Mouse (Mus musculus) liver, adult 2 months (tissue): ENCODE data around the gene Zbtb18. TPM values are rescaled to one million over a fixed set of nuclear protein-coding genes. Genes with fewer than 3 reads are reported as not detected.

Experiments used
- DNase-seq: peaks from one replicate; pipeline ENCODE4 v3.0.0-alpha.2; 2011; ENCODE audit warnings: low read depth, low spot score; ENCODE audit errors: extremely low read depth
- H3K27ac ChIP-seq: fragments of 200-500 bp; replicated peaks from 2 replicates; pipeline ENCODE4 v1.5.1; 2012; ENCODE audit warnings: low read depth, mild to moderate bottlenecking, control low read depth, inconsistent platforms, low read length; ENCODE audit not compliant: insufficient read depth
- H3K27me3 ChIP-seq: fragments of 200-500 bp; 2 replicates; pipeline ENCODE4 v1.6.1; 2012; ENCODE audit warnings: mild to moderate bottlenecking, moderate library complexity, low read length, inconsistent platforms; ENCODE audit not compliant: control insufficient read depth, insufficient read depth
- H3K36me3 ChIP-seq: fragments of 200-500 bp; 2 replicates; pipeline ENCODE4 v1.6.1; 2012; ENCODE audit warnings: low read length, inconsistent platforms; ENCODE audit not compliant: control insufficient read depth, insufficient read depth
- H3K4me1 ChIP-seq: fragments of 200-500 bp; 2 replicates; pipeline ENCODE4 v1.6.1; 2011; ENCODE audit warnings: low read length; ENCODE audit not compliant: control insufficient read depth, insufficient read depth
- H3K4me3 ChIP-seq: fragments of 200-500 bp; 2 replicates; pipeline ENCODE4 v1.5.1; 2011; ENCODE audit warnings: low read depth, mild to moderate bottlenecking, control low read depth, low read length, moderate library complexity; ENCODE audit not compliant: insufficient read depth
- H3K79me2 ChIP-seq: fragments of 200-500 bp; 2 replicates; pipeline ENCODE4 v1.6.1; 2012; ENCODE audit warnings: inconsistent platforms, mild to moderate bottlenecking, low read length, moderate library complexity; ENCODE audit not compliant: control insufficient read depth, insufficient read depth
- H3K9ac ChIP-seq: fragments of 200-500 bp; 2 replicates; pipeline ENCODE4 v1.6.1; 2012; ENCODE audit warnings: low read depth, mild to moderate bottlenecking, control low read depth, inconsistent platforms, low read length
- CTCF ChIP-seq: fragments of 200-500 bp; IDR thresholded peaks from 2 replicates; pipeline ENCODE4 v1.5.1; 2011; ENCODE audit warnings: low read depth, low read length, control low read depth
- POLR2A ChIP-seq: fragments of 200-500 bp; IDR thresholded peaks from 2 replicates; pipeline ENCODE4 v1.6.1; 2011; ENCODE audit warnings: low read length, control low read depth; ENCODE audit not compliant: insufficient read depth; ENCODE audit errors: extremely low read depth
- WGBS: fragments of 180-500 bp; shearing (Covaris S2); methylation state at CpG from one replicate; pipeline ENCODE4 v1.1.7; 2018; 5-methylcytosine and 5-hydroxymethylcytosine counted together
- polyA plus RNA-seq: library from polyadenylated mRNA; depleted of rRNA; stranded (reverse); fragments of >200 nt; gene quantifications from 2 replicates; pipeline ENCODE4 v1.2.3, GENCODE M21; 2012
- total RNA-seq: library from RNA; depleted of rRNA; stranded (reverse); fragments of >200 nt; gene quantifications from 2 replicates; pipeline ENCODE4 v1.2.3, GENCODE M21; 2014

Gene Zbtb18
- total and polyA plus RNA-seq, 2 experiments, result 4.9 to 9.8 TPM

DNA sequence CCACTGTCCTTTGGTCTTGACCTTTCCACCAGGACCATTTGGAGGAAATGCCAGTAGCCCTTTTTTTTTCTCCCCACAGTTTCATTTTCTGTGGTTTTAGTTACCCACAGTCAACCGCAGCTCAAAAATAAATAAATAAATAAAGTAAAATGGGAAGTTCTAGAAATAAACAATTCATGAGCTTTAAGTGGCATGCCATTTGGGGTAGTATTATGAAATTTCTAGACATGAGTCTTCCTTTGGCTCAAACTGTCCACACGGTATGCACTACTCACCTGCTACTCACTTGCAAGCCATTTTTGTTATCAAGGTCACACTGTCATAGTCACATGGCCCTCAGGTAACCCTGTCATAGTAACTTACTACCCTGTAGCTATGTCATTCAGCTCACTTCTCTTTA is 41.5 kb downstream of the Zbtb18 start:
- Histone ChIP-seq H3K79me2 (no peaks in the 10 kb centered on the region), H3K4me1 (no peaks in the 10 kb centered on the region), H3K9ac (no peak overlapping the region), H3K27ac (no peak overlapping the region), H3K36me3 (no peaks in the 10 kb centered on the region), H3K4me3 (no peak overlapping the region), H3K27me3 (no peaks in the 10 kb centered on the region; the same call in 1 of the 2 replicates)
- 94% methylated on average over 2 of the region's 2 CpGs for WGBS
- DNase-seq, result no peak
- TF ChIP-seq CTCF, result no peak

DNA sequence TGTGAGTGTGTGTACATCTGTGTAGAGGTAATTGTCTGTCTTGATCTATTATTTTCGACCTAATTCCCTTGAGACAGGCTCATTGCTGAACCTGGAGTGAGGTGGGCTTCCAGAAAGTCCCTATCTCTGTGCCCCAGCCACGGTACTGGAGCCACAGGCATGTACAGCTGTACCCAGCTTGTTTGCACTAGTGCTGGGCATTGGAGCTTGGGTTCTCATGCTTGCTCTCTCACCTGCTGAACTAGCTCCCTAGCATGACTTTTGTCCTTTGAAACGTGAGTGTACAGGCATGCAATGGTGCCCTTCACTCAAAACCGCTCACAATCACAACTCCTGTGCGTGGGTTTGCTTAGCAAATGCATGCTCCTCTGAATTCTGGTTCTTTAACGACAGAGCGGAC is 42.1 kb downstream of the Zbtb18 start:
- DNase-seq, result no peak
- H3K27me3 ChIP-seq, result no peaks in the 10 kb centered on the region; the same call in 1 of the 2 replicates
- H3K27ac ChIP-seq, result no peak overlapping the region
- H3K4me3 ChIP-seq, result no peak overlapping the region
- TF ChIP-seq POLR2A (no peak), CTCF (no peak)
- H3K9ac ChIP-seq, result no peak overlapping the region
- 78% methylated on average over 7 of the region's 7 CpGs for WGBS
- H3K79me2 ChIP-seq, result no peaks in the 10 kb centered on the region
- no peaks in the 10 kb centered on the region for H3K4me1 ChIP-seq
- H3K36me3 ChIP-seq, result no peaks in the 10 kb centered on the region

DNA sequence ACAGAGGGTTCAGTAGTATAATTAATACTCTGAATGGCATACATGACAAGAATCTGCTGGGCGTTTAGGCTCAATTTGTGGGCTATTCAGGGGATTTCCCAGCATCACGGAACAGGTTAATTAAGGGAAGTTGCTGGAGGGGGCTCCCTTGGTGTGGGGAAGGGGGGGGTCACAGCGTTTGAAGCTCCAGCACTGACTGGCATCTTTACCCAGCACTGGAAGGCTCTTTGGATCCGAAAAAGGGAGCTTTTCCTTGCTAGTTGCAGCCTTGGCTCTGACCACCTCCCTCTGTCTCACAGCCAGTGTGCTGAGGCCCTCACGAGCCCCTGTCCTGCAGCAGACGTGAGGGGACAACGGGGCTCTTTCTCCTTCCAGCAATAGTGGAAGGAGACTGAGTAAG is 42.5 kb downstream of the Zbtb18 start:
- no peak for DNase-seq
- no peaks in the 10 kb centered on the region for H3K79me2 ChIP-seq

DNA sequence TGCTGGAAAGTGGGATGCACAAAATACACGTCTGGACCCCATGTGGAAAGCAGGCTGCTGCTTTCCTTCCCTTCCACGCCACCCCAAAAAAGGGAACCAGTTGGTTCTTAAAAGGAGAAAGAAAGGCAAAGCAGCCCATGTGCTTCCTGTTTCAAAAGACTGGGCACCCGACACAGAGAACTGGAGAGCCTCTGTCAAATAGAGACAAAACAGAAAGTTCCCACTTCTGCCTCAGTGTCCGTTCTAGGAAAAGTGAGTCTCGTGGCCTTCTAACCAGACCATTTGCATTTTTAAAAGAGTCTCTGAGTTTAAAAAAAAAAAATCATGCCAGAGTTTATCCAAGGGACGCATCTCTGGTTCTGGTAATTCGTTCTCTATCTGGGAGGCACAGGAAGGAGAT is 47.7 kb downstream of the Zbtb18 start:
- TF ChIP-seq CTCF (no peak), POLR2A (no peak)
- Histone ChIP-seq H3K4me3 (no peak overlapping the region), H3K27ac (no peak overlapping the region), H3K9ac (no peak overlapping the region), H3K79me2 (no peaks in the 10 kb centered on the region), H3K36me3 (no peaks in the 10 kb centered on the region), H3K4me1 (no peaks in the 10 kb centered on the region), H3K27me3 (no peaks in the 10 kb centered on the region; the same call in 1 of the 2 replicates)
- WGBS, result 72% methylated on average over 7 of the region's 7 CpGs
- DNase-seq, result peak; percentile 20

More for the DNA sequence above, 42.5 kb downstream of the Zbtb18 start:
- WGBS, result 77% methylated on average over 7 of the region's 7 CpGs
- Histone ChIP-seq H3K36me3 (no peaks in the 10 kb centered on the region), H3K27ac (no peak overlapping the region), H3K27me3 (no peaks in the 10 kb centered on the region; the same call in 1 of the 2 replicates), H3K4me3 (no peak overlapping the region), H3K9ac (no peak overlapping the region), H3K4me1 (no peaks in the 10 kb centered on the region)
- no peak for TF ChIP-seq CTCF

DNA sequence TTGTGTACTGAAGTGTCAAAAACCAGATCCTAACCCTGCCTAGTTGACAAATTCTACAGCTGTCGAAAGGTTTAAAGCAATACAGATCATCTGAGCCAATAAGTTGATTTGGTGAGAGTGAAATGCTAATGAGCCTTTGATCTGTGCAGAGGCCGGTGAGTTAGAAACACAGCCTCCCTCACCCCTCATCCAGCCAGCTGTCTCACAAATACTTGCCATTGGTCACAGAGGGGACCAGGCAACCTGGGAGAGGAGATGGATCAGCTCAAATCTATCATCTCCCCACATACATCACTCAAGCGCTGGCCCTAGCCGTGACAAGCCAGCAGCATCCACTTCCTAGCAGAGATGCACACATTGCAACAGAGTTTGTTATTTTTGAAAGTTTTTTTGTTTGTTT is 48.7 kb downstream of the Zbtb18 start:
- H3K9ac ChIP-seq, result no peak overlapping the region
- H3K79me2 ChIP-seq, result no peaks in the 10 kb centered on the region
- no peaks in the 10 kb centered on the region; the same call in 1 of the 2 replicates for H3K27me3 ChIP-seq
- no peak overlapping the region for H3K4me3 ChIP-seq
- DNase-seq, result no peak
- no peak overlapping the region for H3K27ac ChIP-seq
- 73% methylated on average over 4 of the region's 4 CpGs for whole genome bisulfite sequencing
- H3K4me1 ChIP-seq, result no peaks in the 10 kb centered on the region
- no peak for TF ChIP-seq POLR2A
- TF ChIP-seq CTCF, result no peak
- no peaks in the 10 kb centered on the region for H3K36me3 ChIP-seq

DNA sequence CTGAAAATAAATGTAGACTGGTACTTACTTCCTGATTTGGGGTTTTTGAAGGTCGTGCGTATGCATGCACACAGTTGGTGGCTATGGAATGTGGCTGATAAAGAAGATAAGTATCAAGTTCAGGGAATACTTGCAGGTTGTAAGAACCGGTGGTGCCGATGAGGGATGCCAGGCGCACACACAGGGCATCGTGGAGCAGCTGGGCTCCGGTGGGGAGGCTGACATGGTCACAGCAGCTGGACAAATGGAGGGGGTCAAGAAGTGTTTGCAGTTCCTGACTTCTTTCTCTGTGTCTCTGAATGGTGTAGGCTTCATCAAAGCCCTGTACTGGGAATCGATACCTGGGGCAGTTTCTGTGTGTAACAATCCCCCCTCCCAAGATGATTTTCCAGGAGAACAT is 49.1 kb downstream of the Zbtb18 start:
- no peak overlapping the region for H3K9ac ChIP-seq
- DNase-seq, result no peak
- no peaks in the 10 kb centered on the region; the same call in 1 of the 2 replicates for H3K27me3 ChIP-seq
- H3K79me2 ChIP-seq, result no peaks in the 10 kb centered on the region
- H3K36me3 ChIP-seq, result no peaks in the 10 kb centered on the region
- no peak overlapping the region for H3K27ac ChIP-seq
- 60% methylated on average over 8 of the region's 8 CpGs for WGBS
- H3K4me3 ChIP-seq, result no peak overlapping the region
- H3K4me1 ChIP-seq, result no peaks in the 10 kb centered on the region
- no peak for TF ChIP-seq CTCF
- TF ChIP-seq POLR2A, result no peak
